Comparison of ENCODE assay signal across 11 mouse cellular contexts in genomic region chr4:125824525-125824924, GRCm38 (mm10).
DNase-seq lines count a peak whose midpoint lies in the region; ATAC-seq and TF ChIP-seq lines count a peak whose summit lies in the region.
"Had no signal": no experiment of that assay in that cellular context is flagged by ENCODE, and none has a peak within 500 bp of the region (broad histone marks: within the 10 kb centered on the region; RNA-seq: fewer than 3 reads in every experiment).

No protein-coding gene starts in this region.

- TF ChIP-seq CTCF in midbrain, postnatal 0 days (IDR thresholded peaks at IDR 0.05): no peak

- H3K9ac ChIP-seq in forebrain, embryonic 13.5 days: no peak overlapping the region
- no peak overlapping the region for H3K9ac ChIP-seq in forebrain, embryonic 12.5 days
- no peak overlapping the region for H3K9ac ChIP-seq in midbrain, postnatal 0 days (replicated peaks; ENCODE audit: low read length, poor library complexity, severe bottlenecking)
- H3K9ac ChIP-seq: embryonic facial prominence, embryonic 12.5 days; hindbrain, embryonic 14.5 days had no signal

- peak; percentile 75; the same call in 1 of the 2 replicates for ATAC-seq in forebrain, embryonic 13.5 days
- ATAC-seq in forebrain, embryonic 12.5 days (ENCODE audit: low FRiP score): no peak
- no peak for ATAC-seq in midbrain, postnatal 0 days (ENCODE audit: low FRiP score)
- ATAC-seq: activated CD4-positive, CD25-positive, alpha-beta regulatory T cell, adult 4 months had no signal

- 56% methylated on average over 3 of the region's 3 CpGs for WGBS in forebrain, embryonic 13.5 days
- 68% methylated on average over 3 of the region's 3 CpGs for WGBS in forebrain, embryonic 12.5 days
- WGBS in midbrain, postnatal 0 days: 57% methylated on average over 3 of the region's 3 CpGs

- H3K4me3 ChIP-seq in forebrain, embryonic 13.5 days: no peak overlapping the region
- no peak overlapping the region for H3K4me3 ChIP-seq in forebrain, embryonic 12.5 days (replicated peaks)
- H3K4me3 ChIP-seq in midbrain, postnatal 0 days (ENCODE audit: low read depth, low read length): no peak overlapping the region
- H3K4me3 ChIP-seq: embryonic facial prominence, embryonic 12.5 days had no signal

- H3K4me2 ChIP-seq in forebrain, embryonic 13.5 days: no peak overlapping the region
- no peak overlapping the region for H3K4me2 ChIP-seq in forebrain, embryonic 12.5 days
- H3K4me2 ChIP-seq in midbrain, postnatal 0 days (ENCODE audit: low read depth, low read length, poor library complexity, severe bottlenecking): no peak overlapping the region
- H3K4me2 ChIP-seq: embryonic facial prominence, embryonic 12.5 days; hindbrain, embryonic 14.5 days had no signal

- intact Hi-C loops in left cerebral cortex, postnatal 10 days (cut with DNase I): no loop called here

- no peaks in the 10 kb centered on the region for H3K9me3 ChIP-seq in forebrain, embryonic 13.5 days (replicated peaks)
- no peaks in the 10 kb centered on the region for H3K9me3 ChIP-seq in forebrain, embryonic 12.5 days
- no peaks in the 10 kb centered on the region for H3K9me3 ChIP-seq in midbrain, postnatal 0 days (ENCODE audit: low read length)
- H3K9me3 ChIP-seq: embryonic facial prominence, embryonic 12.5 days had no signal

- peaks cover 11% of the 10 kb centered on the region for H3K4me1 ChIP-seq in forebrain, embryonic 13.5 days
- H3K4me1 ChIP-seq in forebrain, embryonic 12.5 days: no peaks in the 10 kb centered on the region
- no peaks in the 10 kb centered on the region for H3K4me1 ChIP-seq in midbrain, postnatal 0 days (ENCODE audit: insufficient read depth, low read length)

- H3K27ac ChIP-seq in forebrain, embryonic 13.5 days: no peak overlapping the region
- H3K27ac ChIP-seq in forebrain, embryonic 12.5 days: no peak overlapping the region
- H3K27ac ChIP-seq in midbrain, postnatal 0 days (ENCODE audit: low read depth, low read length): no peak overlapping the region
- H3K27ac ChIP-seq: embryonic facial prominence, embryonic 12.5 days; hindbrain, embryonic 14.5 days had no signal

- H3K36me3 ChIP-seq in forebrain, embryonic 13.5 days (ENCODE audit: poor library complexity, severe bottlenecking): no peaks in the 10 kb centered on the region
- no peaks in the 10 kb centered on the region for H3K36me3 ChIP-seq in forebrain, embryonic 12.5 days (replicated peaks)
- no peaks in the 10 kb centered on the region for H3K36me3 ChIP-seq in midbrain, postnatal 0 days (ENCODE audit: insufficient read depth, low read length)
- H3K36me3 ChIP-seq: embryonic facial prominence, embryonic 12.5 days had no signal

- H3K27me3 ChIP-seq in forebrain, embryonic 13.5 days: 0 out of 2 replicates have a peak, but pooled peaks cover 5% of the 10 kb centered on the region
- H3K27me3 ChIP-seq in forebrain, embryonic 12.5 days: peaks cover 15% of the 10 kb centered on the region; the same call in 1 of the 2 replicates
- no peaks in the 10 kb centered on the region; the same call in 1 of the 2 replicates for H3K27me3 ChIP-seq in midbrain, postnatal 0 days (ENCODE audit: insufficient read depth, low read length)

- DNase-seq in layer of hippocampus, adult 18-20 months (ENCODE audit: low spot score in 2 of 2): peak; percentile 50 to 65
- DNase-seq in left cerebral cortex, postnatal 10 days (ENCODE audit: extremely low spot score in 1 of 2, low spot score in 2 of 2): peak; percentile 49 to 57
- peak; percentile 77 for DNase-seq in telencephalon, adult 2 months (ENCODE audit: low read depth, low spot score)
- no peak for DNase-seq in adrenal gland, adult 2 months
- DNase-seq in midbrain, postnatal 0 days (ENCODE audit: low spot score): no peak
- DNase-seq: kidney, adult 8-10 months had no signal

Comparison
In these comparisons a context has a peak if more than half of its experiments do, and no peak if none do; other contexts are left out.
1. DNase-seq: peak in layer of hippocampus, adult 18-20 months (2 of 2), left cerebral cortex, postnatal 10 days (2 of 2) and telencephalon, adult 2 months (single experiment); none in adrenal gland, adult 2 months (single experiment) and midbrain, postnatal 0 days (single experiment).